Mouse (Mus musculus): ENCODE results near the gene Hectd1. TPM values are rescaled to one million over a fixed set of nuclear protein-coding genes. Genes with fewer than 3 reads are reported as not detected.

Gene Hectd1
- 18.5 and 27.5 TPM in 2 replicates for polyA plus RNA-seq (2015; fragmentation: Nextera tagmentation; extraction: Ambion mirVana)

GRCm38 (mm10) chr12:51829290-51830076 lies at the start of gene Hectd1:
Hectd1 (minus strand) TSS chr12:51829536.

Other genes starting within 250 kb of the Hectd1 start
- gene Coch, start 236.2 kb downstream of the Hectd1 start, polyA plus RNA-seq (2015; fragmentation: Nextera tagmentation; extraction: Ambion mirVana): 2.3 and 6.4 TPM in 2 replicates
- 44.8 and 56.8 TPM in 2 replicates for gene Ap4s1, start 138.5 kb downstream of the Hectd1 start, polyA plus RNA-seq (2015; fragmentation: Nextera tagmentation; extraction: Ambion mirVana)
- gene Strn3, start 137.6 kb downstream of the Hectd1 start, polyA plus RNA-seq (2015; fragmentation: Nextera tagmentation; extraction: Ambion mirVana): 36.2 and 39.4 TPM in 2 replicates
- gene Heatr5a, start 141.8 kb upstream of the Hectd1 start, polyA plus RNA-seq (2015; fragmentation: Nextera tagmentation; extraction: Ambion mirVana): 2.5 and 3.9 TPM in 2 replicates
- 37.2 and 48.4 TPM in 2 replicates for gene Dtd2, start 177.0 kb upstream of the Hectd1 start, polyA plus RNA-seq (2015; fragmentation: Nextera tagmentation; extraction: Ambion mirVana)
- not detected in 2 replicates for gene Gpr33, start 198.5 kb upstream of the Hectd1 start, polyA plus RNA-seq (2015; fragmentation: Nextera tagmentation; extraction: Ambion mirVana)

Data from adrenal gland, postnatal 0 days (tissue).